Mouse (Mus musculus) NIH3T3 (cell line): ENCODE data around the gene Fkbp4.
A peak's percentile ranks its signal among the peaks of the same experiment; 100 is the strongest.

Experiments used
- DNase-seq: peaks from one replicate; pipeline ENCODE4 v3.0.0-alpha.2; 2012; ENCODE audit warnings: low read depth

Gene Fkbp4

DNA sequence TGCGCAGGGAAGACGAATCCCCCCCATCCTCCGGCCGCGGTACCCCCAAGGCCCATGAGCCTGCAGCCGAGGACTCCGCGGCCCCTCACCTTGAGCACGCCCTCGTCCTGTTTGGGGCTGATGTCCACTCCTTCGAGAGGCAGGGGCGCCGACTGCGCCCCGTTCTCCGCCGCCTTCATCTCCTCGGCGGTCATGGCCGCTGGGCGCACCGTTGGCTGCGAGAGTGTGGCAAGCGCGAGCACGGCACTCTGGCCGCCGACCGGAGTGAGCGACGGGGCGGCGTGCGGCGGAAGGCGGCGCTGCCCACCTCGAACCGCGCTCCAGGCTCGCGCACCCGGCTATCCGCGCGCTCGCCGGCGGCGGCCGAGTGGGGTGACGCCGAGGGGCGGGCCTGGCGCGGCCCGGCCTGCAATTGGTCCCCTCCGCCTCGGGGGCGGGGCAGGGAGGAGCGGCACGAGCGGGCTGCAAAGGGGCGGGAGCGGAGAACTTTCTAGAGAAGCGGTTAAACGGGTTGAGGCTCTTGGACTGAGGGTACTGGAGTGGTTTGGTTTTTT is at the start of gene Fkbp4:
Gene Fkbp4 (minus strand): TSS at position 361 of the 554 bp plus-strand sequence.
- DNase-seq: peak; percentile 99

DNA sequence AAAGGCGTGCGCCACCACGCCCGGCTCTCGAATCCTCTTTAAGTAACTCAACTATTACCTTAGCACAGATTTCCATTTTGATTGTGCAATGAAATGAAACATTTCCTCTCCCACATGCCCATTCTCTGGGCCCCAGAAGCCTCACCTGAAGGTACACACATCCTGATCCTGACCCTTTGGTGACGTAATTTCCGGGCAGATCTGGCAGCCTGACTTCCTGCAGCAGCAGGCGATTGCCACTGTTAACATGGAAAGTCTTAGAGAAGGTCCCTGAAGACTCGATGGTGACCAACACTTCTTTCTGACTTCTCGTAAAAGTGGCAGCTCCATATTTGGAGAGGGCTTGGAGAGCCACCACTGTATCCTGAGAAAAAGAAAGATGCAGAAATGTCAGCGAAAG is 49.3 kb upstream of the Fkbp4 start:
- no peak for DNase-seq

GRCm38 (mm10) chr6:128479463-128480454 is 41.3 kb upstream of the Fkbp4 start:
- peak; percentile 99 for DNase-seq

- no peak for DNase-seq
Observed at GRCm38 (mm10) chr6:128477495-128477894, 39.0 kb upstream of the Fkbp4 start.

- no peak for DNase-seq
Observed at GRCm38 (mm10) chr6:128474112-128474511, 35.6 kb upstream of the Fkbp4 start.

DNA sequence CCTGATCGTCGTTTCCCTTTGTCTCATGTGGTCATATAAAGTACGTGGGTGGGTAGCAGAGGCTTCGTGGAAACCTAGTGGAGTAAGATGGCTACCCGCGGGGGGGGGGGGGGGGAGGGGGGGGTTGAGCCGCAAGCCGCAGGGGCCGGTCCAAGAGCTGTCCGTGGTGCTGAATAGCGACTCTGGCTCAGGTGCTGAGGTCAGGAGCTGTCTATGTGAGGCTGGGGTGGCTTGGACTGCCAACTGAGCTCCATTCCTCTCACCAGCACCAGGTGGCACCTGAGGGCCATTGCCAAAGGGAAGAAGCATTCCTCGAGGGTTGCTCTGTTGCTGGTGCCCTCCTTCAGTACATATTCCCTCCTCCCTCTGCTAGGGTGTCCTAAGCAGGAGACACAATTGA is 31.0 kb upstream of the Fkbp4 start:
- peak; percentile 73 for DNase-seq

- DNase-seq: peak; percentile 46
Observed at GRCm38 (mm10) chr6:128467298-128467697, 28.8 kb upstream of the Fkbp4 start.

DNA sequence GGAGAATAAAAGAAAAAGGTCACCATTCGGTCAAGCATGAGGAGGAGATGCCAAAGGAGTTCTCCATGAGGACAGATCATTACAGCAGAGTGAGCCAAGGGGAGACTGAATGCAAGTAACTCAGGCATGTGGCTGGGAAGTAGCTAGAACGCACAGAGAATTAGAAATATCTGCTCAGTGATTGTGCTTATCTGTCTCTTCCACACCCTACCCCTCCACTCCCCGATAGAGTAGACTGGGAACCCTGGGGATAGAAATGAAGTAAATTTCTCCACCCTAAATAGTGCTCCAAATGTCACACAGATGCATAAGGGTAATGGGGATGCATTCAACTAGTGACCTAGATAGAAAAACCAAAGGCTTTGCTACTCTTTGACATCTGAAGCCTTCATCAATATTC is 28.1 kb upstream of the Fkbp4 start:
- DNase-seq: no peak

DNA sequence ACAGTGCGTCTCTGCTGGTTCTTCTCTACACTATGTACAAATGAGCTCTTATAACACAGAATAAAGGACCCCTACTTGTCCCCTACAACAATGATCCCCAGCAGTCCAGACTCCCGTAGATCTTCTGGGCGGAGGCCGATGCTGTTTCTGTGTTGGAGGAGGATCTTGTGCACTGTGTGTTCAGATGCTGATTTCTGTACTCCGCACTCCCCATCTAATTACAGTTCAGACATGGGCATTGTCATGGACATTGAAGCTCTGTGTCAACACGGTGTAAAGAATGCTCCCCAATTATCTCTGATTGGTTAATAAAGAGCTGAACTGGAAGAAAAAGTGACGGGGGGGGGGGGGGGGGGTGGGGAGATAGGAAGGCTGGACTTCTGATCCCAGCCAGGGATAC is 27.6 kb upstream of the Fkbp4 start:
- no peak for DNase-seq

- DNase-seq: no peak
Observed at GRCm38 (mm10) chr6:128464996-128465395, 26.5 kb upstream of the Fkbp4 start.

DNA sequence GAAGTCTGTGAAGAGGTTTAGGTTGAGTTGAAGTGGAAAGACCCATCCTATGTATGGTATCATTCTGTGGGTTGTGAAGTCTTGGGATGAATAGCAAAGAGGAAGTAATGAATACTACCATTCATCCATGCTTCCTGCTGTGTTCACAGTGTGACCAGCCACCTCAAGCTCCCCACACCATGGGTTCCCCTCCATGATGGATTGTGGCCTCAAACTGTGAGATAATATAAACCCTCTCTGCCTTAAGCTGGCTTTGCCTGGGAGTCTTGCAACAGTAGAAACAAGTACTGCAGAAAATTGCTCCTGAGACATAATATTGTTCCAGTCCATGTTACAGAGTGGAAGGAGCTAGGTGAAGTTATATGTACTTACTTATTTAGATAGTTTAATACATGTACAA is 23.1 kb upstream of the Fkbp4 start:
- DNase-seq: no peak

GRCm38 (mm10) chr6:128460729-128461503 is 22.4 kb upstream of the Fkbp4 start:
- DNase-seq: no peak

DNA sequence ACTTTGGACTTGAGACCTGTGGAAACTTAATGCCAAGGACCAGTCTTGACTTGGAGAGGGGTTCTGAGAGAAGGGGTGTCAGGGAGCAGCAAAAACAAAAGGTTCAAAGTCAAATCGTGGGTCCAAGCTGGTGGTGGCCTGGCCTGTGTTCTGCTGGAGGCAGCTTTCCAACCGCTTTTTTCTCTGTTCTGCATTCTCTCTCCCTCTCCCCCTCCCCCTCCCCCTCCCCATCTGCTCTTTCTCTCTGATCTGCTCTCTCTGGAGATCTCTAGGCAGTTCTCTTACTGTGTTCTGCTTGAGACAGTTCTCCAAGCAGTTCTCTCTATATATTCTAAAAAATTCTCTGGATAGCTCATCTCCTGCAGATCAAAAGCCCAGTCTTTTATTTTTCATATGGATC is 21.8 kb upstream of the Fkbp4 start:
- DNase-seq: no peak

GRCm38 (mm10) chr6:128457186-128457585 is 18.7 kb upstream of the Fkbp4 start:
- DNase-seq: no peak

DNA sequence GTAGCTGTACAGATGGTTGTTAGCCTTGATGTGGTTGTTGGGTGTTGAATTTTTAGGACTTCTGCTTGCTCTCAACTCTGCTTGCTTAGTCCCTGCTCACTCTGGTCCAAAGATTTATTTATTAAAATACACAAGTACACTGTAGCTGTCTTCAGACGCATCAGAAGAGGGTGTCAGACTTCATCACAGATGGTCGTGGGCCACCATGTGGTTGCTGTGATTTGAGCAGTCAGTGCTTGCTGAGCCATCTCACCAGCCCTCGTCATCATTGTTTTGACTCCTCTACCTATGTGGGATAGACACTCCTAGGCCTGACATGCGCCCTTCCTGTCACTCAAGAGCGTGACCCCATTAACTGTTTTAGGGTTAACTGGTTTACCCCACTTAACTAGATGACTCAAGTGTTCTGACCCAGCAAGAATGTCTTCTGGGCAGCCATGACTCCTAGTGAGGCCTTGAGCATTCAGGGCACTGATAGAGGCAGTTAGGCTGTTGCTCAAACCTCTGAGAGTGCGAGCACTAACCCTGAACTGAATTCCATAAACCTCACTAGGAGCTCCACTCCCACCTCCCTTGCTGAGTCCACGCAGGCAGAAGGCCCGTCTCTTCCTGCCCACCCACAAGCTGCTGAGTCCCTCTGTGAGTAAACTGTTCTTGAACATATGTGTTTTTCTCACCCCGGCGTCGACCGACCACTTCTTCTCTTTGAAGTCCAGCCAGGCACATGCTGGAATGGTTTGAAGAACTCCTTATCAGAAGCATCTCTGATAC is 17.5 kb upstream of the Fkbp4 start:
- no peak for DNase-seq

DNA sequence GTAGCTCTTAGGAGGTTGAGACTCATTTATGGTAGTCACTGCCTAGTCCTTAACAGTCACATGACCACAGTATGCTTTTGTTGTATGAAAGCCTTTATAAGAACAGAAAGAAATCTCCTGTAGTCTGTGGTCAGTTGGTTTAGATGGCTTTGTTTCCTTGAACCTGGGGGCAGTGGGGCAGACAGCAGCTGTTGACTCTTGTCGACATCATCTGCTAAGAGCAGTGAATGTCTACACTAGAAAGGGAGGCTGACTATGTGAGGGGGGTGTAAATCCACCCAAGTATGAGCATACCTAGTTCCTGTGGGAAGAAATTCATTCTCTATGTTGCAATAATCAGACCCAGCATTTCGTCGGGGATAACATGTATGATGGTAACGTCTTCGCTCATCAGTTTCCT is 8.6 kb upstream of the Fkbp4 start:
- no peak for DNase-seq

GRCm38 (mm10) chr6:128445761-128446535 is 7.5 kb upstream of the Fkbp4 start:
- DNase-seq: peak; percentile 71

DNA sequence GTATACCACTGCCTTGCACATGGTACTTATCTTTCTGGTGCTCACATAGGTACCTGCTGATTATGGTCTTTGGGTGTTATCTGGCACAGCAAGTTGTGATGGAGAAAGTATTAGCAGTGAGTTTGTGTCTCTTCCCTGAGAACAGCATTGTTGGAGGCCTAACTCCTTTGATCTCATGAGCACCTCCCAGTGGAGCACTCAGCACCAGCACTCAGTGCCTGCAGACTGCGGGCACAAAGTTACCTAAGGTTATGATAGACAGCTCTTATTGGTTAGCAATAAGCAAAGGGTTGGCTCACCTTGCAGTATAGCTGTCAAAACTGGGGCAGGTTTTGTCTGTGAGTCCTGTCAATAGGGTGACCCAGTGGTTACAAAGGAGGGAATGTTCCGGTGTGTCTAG is 1.8 kb upstream of the Fkbp4 start:
- no peak for DNase-seq

DNA sequence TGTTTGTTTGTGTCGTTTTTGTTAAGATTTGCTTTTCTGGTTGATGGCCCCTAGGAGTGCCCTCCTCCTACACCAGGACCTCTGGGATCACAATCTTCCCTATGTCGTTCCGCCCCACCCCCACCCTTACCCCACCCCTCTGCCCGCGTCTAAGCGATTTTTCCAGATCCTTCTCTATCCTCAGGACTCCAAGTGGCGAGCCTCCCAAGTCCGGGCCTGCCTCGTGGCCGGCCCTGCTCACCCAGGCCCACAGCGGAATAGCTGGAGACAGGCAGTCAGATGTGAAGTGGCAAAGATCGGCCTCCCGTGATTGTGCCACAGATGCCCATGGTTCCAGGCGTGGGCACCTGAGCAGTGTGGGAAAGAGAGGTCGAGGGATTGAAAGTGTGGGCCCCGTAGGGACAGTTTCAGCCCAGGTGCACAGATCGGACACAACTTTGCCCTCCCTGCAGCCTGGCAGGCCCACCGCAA is 429 bp upstream of the Fkbp4 start:
- DNase-seq: no peak

- peak; percentile 70 for DNase-seq
Observed at GRCm38 (mm10) chr6:128437731-128438316, 653 bp downstream of the Fkbp4 start.

GRCm38 (mm10) chr6:128437288-128437687 is 1.2 kb downstream of the Fkbp4 start:
- no peak for DNase-seq
